Mouse (Mus musculus) adrenal gland (tissue): ENCODE measurements around the gene Marveld2.

Experiments used
- intact Hi-C: fragments of 180-260 bp; cut with DNase I; formaldehyde crosslinking; loops from one replicate; pipeline ENCODE4 v1.15.1; 2025

Gene Marveld2

GRCm38 (mm10) chr13:100602239-100602902 is 14.4 kb downstream of the Marveld2 start:
- intact Hi-C loops, result no loop called here

- intact Hi-C loops, result no loop called here
These were observed 15.7 kb downstream of the Marveld2 start for GRCm38 (mm10) chr13:100601034-100601433.

DNA sequence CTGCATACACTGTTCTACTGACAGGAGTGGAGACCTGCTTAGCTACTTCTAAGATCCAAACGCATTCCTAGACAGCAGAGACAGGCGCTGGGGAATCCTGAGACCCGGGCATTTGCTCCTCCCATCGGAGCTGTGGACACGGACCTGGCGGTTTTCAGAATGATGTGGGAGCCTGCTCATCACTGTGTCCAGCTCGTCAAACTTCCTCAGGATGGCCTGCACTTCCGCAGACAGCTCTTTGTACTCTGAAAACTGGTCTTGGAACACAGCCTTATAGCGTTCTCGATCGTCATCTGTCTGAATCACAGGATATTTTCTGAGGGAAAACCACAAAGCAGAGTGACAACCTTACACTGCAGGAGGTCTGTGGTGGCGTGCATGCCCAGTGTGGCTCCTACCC is 16.5 kb downstream of the Marveld2 start:
- intact Hi-C loops, result no loop called here

DNA sequence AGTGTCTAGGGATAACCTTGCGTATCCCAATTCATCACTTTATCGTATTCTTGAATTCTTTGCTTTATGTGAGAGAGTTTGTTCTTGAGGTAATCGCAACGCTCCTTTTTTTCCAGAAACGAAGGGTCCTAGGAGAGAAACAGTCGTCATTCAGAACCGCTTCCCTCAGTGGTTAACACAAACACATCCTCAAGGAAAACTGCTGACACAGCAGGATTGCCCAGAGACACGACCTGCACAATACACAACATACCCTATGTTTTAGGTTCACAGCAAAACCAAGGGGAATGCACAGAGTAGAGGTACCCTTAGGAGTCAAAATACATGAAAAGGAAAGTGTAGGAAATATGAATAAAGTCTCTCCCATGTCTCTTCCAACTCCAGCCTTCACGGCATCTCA is 19.5 kb downstream of the Marveld2 start:
- intact Hi-C loops, result no loop called here

DNA sequence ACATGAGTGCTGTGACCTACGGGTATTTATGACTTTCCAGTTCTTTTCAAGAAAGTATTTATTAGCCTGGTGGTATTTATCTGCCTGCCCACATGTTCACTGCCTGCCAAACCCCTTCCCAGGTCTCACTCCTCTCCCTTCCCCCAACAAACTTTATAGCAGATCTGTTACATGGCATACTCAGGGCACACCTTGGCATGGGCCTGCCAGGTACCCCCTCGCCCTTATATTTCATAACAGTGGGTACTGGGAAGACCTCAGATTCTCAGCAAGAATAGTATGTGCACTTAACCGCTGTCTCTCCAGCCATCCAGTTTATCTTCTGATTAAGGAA is 21.3 kb downstream of the Marveld2 start:
- intact Hi-C loops, result no loop called here

DNA sequence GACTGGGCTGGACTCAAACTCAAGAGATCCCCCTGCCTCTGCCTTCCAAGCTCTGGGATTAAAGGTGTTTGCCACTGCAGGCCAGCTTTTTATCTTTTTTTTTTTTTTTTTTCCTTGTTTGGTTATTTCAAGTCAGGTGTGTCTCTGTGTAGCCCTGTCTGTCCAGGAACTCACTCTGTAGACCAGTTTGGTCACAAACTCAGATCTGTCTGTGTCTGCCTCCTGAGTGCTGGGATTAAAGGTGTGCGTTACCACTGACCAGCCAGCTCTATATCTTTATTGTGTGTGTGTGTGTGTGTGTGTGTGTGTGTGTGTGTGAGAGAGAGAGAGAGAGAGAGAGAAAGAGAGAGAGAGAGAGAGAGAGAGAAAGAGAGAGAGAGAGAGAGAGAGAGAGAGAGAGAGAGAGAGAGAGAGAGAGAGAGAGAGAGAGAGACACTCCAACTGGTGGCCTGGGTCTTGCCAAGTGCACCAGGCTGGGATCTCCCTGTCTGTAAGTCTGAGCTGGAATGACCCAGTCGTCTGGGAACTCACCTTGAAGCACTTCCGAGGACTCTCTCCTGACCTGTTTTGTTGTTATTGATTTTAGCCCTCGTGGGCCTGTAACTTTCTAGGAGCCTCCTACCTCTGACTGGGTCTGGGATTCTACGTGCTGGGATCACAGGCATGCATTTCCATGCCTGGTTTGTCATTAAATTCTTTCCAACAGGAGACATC is 21.8 kb downstream of the Marveld2 start:
- intact Hi-C loops, result no loop called here

- intact Hi-C loops, result no loop called here
These were observed 22.6 kb downstream of the Marveld2 start for GRCm38 (mm10) chr13:100594041-100594792.

- intact Hi-C loops, result no loop called here
These were observed 28.1 kb downstream of the Marveld2 start for GRCm38 (mm10) chr13:100588646-100589045.

DNA sequence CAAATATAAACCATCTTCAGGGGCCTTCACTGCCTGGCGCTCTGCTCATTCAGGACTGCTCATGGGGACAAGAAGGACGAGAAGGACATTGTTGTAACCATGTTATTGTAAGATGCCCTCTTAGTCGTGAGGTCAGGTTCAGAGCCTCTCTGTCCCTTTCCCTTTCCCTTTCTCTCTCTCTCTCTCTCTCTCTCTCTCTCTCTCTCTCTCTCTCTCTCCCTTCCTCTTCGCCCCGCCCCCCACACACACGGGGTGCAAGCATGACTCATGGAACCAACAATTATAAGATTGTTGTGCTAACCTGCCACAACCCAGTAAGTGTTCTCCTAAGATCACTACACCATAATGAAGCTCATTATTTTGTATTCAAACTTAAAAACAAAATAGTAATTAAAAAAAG is 34.6 kb downstream of the Marveld2 start:
- intact Hi-C loops, result no loop called here

DNA sequence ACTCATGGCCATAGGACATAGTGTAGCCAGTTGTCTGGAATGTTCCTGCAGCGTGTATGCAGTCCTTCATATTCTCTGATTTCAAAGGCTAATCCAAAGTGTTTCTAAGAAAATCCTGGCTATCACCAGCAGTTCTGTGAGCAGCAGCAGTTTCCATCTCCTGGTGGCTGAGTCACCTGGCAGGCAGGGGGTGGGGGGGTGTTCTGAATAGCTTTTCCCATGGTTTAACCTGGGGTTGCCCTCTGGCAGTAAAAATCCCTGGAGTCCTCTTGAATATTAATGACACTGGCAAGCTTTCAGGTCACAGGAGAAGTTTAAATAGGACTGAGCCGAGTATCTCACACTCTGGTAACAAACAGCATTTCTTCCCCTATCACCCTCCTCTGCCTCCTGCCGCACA is 35.1 kb downstream of the Marveld2 start:
- intact Hi-C loops, result no loop called here

GRCm38 (mm10) chr13:100579951-100580350 is 36.8 kb downstream of the Marveld2 start:
- intact Hi-C loops, result no loop called here

DNA sequence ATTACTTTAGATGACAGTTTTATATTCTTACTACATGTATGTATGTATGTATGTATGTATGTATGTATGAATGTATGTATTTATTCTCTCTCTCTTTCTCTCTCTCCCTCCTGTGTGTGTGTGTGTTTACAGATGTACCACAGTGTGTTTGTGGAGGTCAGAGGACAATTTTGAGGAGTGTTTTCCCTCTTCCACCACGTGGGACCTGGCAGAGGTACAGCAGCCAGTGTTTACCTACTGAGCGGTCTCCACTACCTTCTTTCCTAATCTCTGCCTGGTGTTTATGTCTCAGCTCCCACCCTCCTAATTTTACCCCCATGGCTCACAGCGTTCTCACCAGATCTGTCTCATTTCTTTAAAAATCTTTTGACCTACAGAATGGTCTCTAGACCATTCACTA is 37.6 kb downstream of the Marveld2 start:
- intact Hi-C loops, result no loop called here

- intact Hi-C loops, result no loop called here
These were observed 40.8 kb downstream of the Marveld2 start for GRCm38 (mm10) chr13:100575950-100576349.

GRCm38 (mm10) chr13:100570713-100571112 is 46.1 kb downstream of the Marveld2 start:
- intact Hi-C loops, result no loop called here

GRCm38 (mm10) chr13:100568359-100568758 is 48.4 kb downstream of the Marveld2 start:
- intact Hi-C loops, result no loop called here

GRCm38 (mm10) chr13:100559449-100559848 is 57.3 kb downstream of the Marveld2 start:
- intact Hi-C loops, result no loop called here

DNA sequence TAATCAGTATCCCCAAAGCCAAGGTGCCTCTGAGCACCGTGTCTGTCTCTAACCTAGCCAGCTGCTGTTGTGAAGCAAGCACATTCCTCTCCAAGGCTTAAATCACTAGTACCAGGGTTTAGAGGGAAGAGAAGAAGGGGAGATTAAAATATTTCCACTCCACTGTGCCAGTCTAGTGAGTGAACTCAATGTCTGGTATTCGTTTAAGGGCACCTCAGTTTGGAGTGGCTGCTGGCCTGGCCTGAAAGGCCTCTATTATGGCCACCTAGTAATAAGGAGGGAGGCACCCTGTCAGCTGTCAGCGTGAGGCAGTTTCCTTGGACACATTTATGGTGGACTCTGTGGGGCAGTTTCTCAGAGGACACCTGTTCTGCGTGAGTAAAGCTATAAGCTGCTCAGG is 59.8 kb downstream of the Marveld2 start:
- intact Hi-C loops, result no loop called here

DNA sequence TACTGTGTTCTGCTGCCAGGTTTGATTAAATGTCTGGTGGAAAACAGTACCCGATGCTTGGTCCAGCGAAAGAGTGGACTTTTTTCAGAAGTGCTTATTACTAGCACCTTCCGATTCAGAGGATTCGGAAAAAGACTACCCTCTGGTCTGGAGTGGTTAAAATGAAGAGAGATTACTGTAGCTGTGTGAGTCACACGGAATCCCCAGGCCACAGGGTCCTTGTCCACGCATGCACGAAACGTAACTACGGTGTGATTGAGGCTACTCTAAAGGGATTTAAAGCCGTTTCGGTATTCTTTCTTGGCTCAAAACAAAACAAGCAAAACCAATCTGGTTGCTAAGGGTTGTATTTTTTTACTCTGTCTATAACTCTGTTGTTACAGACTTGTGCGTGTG is 63.7 kb downstream of the Marveld2 start:
- intact Hi-C loops, result no loop called here

GRCm38 (mm10) chr13:100552369-100553041 is 64.3 kb downstream of the Marveld2 start, which contains the start of gene Ocln:
Ocln (minus strand) TSS chr13:100552718.
- intact Hi-C loops, result no loop called here

DNA sequence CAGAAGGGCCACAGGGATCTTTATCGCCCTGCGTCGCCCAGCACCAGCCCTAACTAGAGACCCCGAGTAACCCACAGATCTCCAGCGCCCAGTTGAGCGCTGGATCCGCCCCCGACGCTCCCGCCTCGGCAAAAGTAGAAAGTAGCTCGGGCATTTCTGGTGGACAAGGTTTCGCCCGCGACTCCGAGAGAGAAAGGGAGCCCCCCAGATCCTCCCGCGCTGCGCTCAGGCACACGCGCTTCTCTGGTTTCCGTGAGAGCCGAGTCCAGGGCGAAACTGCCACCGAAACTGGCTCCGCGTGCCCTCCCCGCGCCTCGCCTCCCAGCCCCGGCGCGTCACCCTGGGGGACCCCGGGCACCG is 64.8 kb downstream of the Marveld2 start:
- intact Hi-C loops, result no loop called here

GRCm38 (mm10) chr13:100551371-100552008 is 65.3 kb downstream of the Marveld2 start:
- intact Hi-C loops, result no loop called here
